Mouse (Mus musculus) MEL-GATA-1-ER (cell line): Measurements from ENCODE around the gene Kdr.

ENCODE experiments used
- DNase-seq: peaks from one replicate; pipeline ENCODE4 v3.0.0-alpha.2; 2012; ENCODE audit warnings: low read depth; ENCODE audit errors: extremely low read depth

The Kdr gene

DNA sequence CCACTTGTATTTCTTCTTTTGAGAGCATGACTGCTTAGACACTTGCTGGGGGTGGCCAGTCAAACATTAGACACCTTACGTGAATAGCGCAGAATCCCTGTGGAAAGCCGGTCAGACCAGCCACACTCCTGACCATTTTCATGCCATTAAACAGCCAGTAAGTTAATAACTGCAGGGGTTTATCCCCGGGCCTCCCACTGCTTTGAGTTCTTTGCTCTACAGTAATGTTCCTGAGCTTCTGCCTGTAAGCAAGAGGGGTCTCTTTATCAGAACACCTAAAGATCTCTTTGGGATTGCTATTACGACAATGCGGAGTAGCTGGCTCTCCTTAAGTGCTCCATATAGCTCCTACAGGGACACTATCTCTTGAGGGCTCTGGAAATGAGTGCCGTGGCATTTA lies 58.7 kb downstream of the Kdr start:
- DNase-seq: no peak

DNA sequence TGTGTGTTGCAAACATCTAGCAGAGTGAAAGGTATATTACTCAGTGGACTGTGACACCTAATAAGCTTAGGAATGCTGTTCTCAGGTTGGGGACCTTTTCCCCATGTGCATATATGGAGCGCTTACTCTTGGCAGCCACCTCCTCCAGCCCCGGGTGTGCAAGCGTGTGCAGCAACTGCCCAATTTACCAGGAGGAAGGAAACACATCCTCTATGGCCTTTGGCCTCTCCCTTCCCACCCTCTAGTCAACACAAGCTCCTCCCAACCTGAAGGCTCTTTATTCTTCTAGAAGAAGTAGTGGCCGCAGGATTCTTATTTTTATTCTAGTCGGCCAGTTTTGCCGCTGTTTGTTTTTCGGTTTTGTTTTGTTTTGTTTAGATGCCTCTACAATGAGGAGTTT lies 60.1 kb downstream of the Kdr start:
- no peak for DNase-seq

DNA sequence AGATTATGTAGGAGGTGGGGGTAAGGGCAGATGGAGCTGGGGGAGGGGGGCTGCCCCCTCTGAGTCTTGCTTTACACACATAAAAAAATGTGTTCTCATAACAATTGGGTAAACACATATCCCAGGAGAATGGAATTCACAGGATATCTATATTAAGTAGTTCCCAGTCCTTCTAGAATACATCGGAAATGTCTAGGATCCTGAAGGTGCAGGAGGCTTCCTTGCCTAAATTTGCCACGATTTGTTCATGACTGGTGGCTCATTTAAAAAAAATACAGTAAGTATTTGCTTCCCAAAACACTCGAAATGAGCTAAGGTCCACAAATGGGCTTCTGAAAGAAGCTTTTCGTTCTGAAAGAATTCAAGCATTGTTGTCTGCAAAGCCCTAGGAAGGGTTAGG lies 61.0 kb downstream of the Kdr start:
- DNase-seq: no peak

DNA sequence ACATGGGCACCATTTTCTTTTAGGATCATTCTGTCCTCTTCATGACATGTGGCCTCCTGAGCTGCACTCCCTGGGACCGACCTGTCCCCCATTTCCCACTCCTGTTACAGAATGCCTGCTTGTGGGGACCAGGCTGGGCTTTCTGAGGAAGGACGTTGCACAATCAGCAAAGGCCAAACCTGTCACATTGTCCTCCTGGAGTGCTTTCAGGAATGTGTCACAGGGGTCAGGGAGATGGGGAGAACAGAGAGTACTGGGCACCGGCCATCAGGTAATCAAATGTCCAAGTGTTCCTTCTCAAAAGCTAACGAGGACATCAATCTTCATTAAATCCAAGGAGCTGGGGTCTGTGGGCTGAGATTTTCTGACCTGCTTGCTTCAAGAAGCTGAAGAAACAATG lies 72.2 kb downstream of the Kdr start:
- no peak for DNase-seq

DNA sequence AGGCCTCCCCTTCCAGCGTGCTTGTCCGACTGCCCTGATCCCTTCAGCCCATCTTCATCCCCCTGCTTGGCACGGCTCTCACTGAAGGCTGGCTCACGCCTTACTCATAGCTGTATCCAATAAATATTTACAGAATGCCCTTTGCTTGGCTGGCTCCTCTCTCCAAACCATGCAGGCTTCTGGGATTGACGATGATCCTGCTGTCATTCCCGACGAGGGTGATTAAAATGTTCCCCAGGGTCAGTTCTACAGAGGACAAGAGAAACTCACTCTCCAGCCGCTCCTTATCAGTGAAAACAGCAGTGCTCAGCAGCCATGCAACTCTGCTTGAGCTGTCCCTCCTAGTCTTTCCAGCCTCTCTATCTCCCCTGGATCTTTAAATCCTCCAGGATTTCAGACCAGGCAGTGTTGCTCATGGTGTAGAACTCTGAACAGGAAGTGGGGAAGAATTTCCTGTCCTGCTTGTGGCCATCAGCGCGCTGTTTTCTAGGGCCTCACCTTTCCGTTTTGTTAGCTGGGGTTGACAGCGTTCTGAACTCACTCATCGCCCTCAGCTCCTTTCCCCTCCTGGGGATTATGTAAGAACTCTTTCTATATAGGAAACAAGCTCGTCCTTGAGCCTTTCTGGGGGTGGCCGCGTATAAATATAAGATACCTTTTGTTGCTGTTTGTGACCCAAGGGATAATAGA lies 77.9 kb downstream of the Kdr start:
- no peak for DNase-seq

DNA sequence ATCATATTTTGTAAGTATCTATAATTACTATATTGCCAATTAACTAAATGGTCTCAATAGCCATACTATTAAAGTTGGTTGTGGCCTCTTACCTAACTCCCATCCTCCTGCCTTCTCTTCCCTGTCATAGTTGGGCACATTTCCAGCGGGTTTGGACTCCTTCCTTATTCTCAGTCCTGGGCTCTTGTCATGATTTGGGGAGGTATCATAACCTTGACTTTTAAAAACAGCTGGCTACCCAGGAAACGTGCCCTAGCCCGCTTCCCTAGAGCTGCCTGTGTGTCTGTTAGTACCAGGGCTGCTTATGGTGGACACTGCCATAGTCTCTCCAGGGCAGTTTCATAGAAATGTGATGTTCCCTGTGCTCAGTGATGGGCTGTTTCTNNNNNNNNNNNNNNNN lies 82.9 kb downstream of the Kdr start:
- DNase-seq: no peak

DNA sequence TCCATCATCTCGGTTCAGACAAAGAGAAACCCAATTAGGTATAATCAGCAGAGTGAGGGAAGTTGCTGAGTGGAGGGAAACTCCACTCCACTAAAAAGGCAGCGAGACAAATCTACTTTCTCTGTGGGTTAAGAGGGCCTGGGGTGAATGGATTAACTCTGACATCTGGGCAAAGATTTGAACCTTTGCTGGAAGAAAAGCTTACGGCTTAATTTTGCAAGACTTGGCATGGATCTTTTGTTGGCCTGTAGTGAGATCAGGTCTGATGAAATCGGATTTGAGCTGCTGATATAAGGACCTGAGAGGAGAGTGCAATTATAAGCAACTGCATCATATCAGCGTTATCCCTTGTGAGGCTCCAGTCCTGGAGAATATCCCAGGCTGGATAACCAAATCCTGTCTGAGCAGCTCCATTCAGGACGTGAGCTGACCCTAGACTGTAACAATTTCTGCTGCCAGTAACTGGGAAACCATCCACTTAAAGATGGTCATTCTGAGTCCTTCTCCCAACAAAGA lies 85.2 kb downstream of the Kdr start:
- no peak for DNase-seq
